Comparison of ENCODE assay signal across 21 mouse cellular contexts in the genomic region with DNA sequence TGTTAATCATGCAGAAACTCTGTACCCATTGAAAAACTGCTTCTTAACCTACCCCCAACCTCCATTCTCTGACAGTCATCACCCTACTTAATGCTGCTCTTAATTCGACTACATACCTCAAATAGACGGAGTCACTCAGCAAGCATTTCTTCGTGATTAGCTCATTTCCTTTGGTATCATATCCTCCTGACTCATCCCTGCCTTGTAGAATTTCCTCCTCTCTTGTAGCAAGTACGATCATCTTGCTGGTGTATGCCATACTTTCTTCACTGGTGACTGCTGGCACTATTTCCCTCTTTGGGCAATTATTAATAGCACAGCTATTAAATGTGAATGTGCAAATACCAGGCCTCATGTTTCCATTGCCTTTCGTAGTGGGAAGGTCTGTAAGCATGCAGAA.
DNase-seq lines count a peak whose midpoint lies in the region; ATAC-seq and TF ChIP-seq lines count a peak whose summit lies in the region.
"Had no signal": no experiment of that assay in that cellular context is flagged by ENCODE, and none has a peak within 500 bp of the region (broad histone marks: within the 10 kb centered on the region; RNA-seq: fewer than 3 reads in every experiment).

No protein-coding gene starts in this region.

- DNase-seq in gastrocnemius, adult 18-20 months (ENCODE audit: low spot score), result peak; percentile 36
- no peak for DNase-seq in gastrocnemius, postnatal 14 days
- DNase-seq in skeletal muscle tissue, adult 2 months (ENCODE audit: low read depth, low spot score), result peak; percentile 51
- no peak for DNase-seq in heart, embryonic 10.5 days (ENCODE audit: low spot score)
- DNase-seq: B cell, adult 2 months; cerebellum, adult 9-10 months; kidney, postnatal 4 days; liver, embryonic 13.5 days; lung, embryonic 14.5 days; right cerebral cortex, adult 18-20 months; right cerebral cortex, postnatal 4 days; thymus, postnatal 36 days had no signal

- 55% methylated on average over 5 of the region's 5 CpGs for WGBS in heart, embryonic 10.5 days

- peak overlapping the region; percentile 70 for H3K27ac ChIP-seq in embryonic fibroblast, embryonic 13.5 days (ENCODE audit: insufficient read depth, low read length)
- H3K27ac ChIP-seq in heart, embryonic 10.5 days, result no peak overlapping the region
- H3K27ac ChIP-seq: forebrain, embryonic 15.5 days; hindbrain, embryonic 15.5 days; liver, embryonic 13.5 days; midbrain, embryonic 15.5 days; neural tube, embryonic 13.5 days; stomach, embryonic 15.5 days had no signal

- H3K36me3 ChIP-seq in C2C12 (ENCODE audit: control insufficient read depth, insufficient read depth), result no peaks in the 10 kb centered on the region
- H3K36me3 ChIP-seq in heart, embryonic 10.5 days, result no peaks in the 10 kb centered on the region
- H3K36me3 ChIP-seq: forebrain, embryonic 15.5 days; hindbrain, embryonic 15.5 days; liver, embryonic 13.5 days; midbrain, embryonic 15.5 days; neural tube, embryonic 13.5 days; stomach, embryonic 15.5 days had no signal

- H3K9me3 ChIP-seq in heart, embryonic 10.5 days, result no peaks in the 10 kb centered on the region
- H3K9me3 ChIP-seq: forebrain, embryonic 15.5 days; hindbrain, embryonic 15.5 days; liver, embryonic 13.5 days; midbrain, embryonic 15.5 days; neural tube, embryonic 13.5 days; stomach, embryonic 15.5 days had no signal

- H3K4me3 ChIP-seq in C2C12 (ENCODE audit: insufficient read depth, poor library complexity, severe bottlenecking), result no peak overlapping the region
- no peak overlapping the region for H3K4me3 ChIP-seq in embryonic fibroblast, embryonic 13.5 days (ENCODE audit: insufficient read depth, low read length)
- no peak overlapping the region for H3K4me3 ChIP-seq in heart, embryonic 10.5 days
- H3K4me3 ChIP-seq: forebrain, embryonic 15.5 days; hindbrain, embryonic 15.5 days; liver, embryonic 13.5 days; midbrain, embryonic 15.5 days; neural tube, embryonic 13.5 days; stomach, embryonic 15.5 days had no signal

- no peaks in the 10 kb centered on the region for H3K27me3 ChIP-seq in C2C12 (ENCODE audit: control insufficient read depth, insufficient read depth, insufficient read length)
- H3K27me3 ChIP-seq in heart, embryonic 10.5 days (ENCODE audit: insufficient read depth, poor library complexity, severe bottlenecking), result no peaks in the 10 kb centered on the region
- H3K27me3 ChIP-seq: forebrain, embryonic 15.5 days; hindbrain, embryonic 15.5 days; liver, embryonic 13.5 days; midbrain, embryonic 15.5 days; neural tube, embryonic 13.5 days; stomach, embryonic 15.5 days had no signal

- H3K4me1 ChIP-seq in embryonic fibroblast, embryonic 13.5 days (ENCODE audit: control insufficient read depth, insufficient read depth, low read length), result peaks cover 12% of the 10 kb centered on the region
- H3K4me1 ChIP-seq in heart, embryonic 10.5 days, result peaks cover 5% of the 10 kb centered on the region
- H3K4me1 ChIP-seq: forebrain, embryonic 15.5 days; hindbrain, embryonic 15.5 days; midbrain, embryonic 15.5 days; neural tube, embryonic 13.5 days; stomach, embryonic 15.5 days had no signal

- ATAC-seq in cerebellum, adult (ENCODE audit: insufficient number of reproducible peaks, low FRiP score, low TSS enrichment), result no peak
- ATAC-seq: forebrain, embryonic 15.5 days; intestine, embryonic 16.5 days; midbrain, embryonic 15.5 days had no signal

- H3ac ChIP-seq in C2C12 (ENCODE audit: control insufficient read depth, insufficient read length, low read depth), result no peak overlapping the region

- TF ChIP-seq CTCF in C2C12 (IDR thresholded peaks at IDR 0.05; ENCODE audit: control insufficient read depth, insufficient read depth, insufficient read length), result no peak
- TF ChIP-seq CTCF in embryonic fibroblast, embryonic 13.5 days (IDR thresholded peaks at IDR 0.05; ENCODE audit: borderline replicate concordance, insufficient read depth, low read length), result no peak

- TF ChIP-seq POLR2A in embryonic fibroblast, embryonic 13.5 days (IDR thresholded peaks at IDR 0.05; ENCODE audit: low read depth, low read length), result no peak

- H3K79me3 ChIP-seq in C2C12 (ENCODE audit: low read depth), result no peaks in the 10 kb centered on the region

- H3K79me2 ChIP-seq in C2C12 (ENCODE audit: control insufficient read depth, insufficient read depth), result peaks cover 19% of the 10 kb centered on the region

- intact Hi-C loops in gastrocnemius, postnatal 14 days (cut with DNase I; ENCODE audit: low total_unique reads), result no loop called here

TF ChIP-seq in C2C12, 6 proteins besides CTCF, POLR2A, EP300 and RAD21:
- no peak for TF ChIP-seq MYOG (IDR thresholded peaks at IDR 0.05; ENCODE audit: control insufficient read depth, extremely low read depth, insufficient read length)
- TF ChIP-seq FOSL1 (IDR thresholded peaks at IDR 0.05; ENCODE audit: insufficient read depth, low read length, poor library complexity, severe bottlenecking), result peak; percentile 80

Comparison
In these comparisons a context has a peak if more than half of its experiments do, and no peak if none do; other contexts are left out.
1. DNase-seq: peak in gastrocnemius, adult 18-20 months (single experiment) and skeletal muscle tissue, adult 2 months (single experiment); none in gastrocnemius, postnatal 14 days (single experiment) and heart, embryonic 10.5 days (single experiment).